Mouse (Mus musculus): ENCODE measurements at regions not wholly inside any gene's neighbourhood (a gene's known extent, or its start where the extent isn't known, plus 50 kb on each side); places are given as distances from the start of the nearest gene placed in this dataset.
A peak's percentile ranks its signal among the peaks of the same experiment; 100 is the strongest.

GRCm38 (mm10) chr1:76050264-76050663 lies 504.2 kb downstream of the Slc4a3 start:
- H3K27ac ChIP-seq = no peak overlapping the region
- H3K36me3 ChIP-seq (replicated peaks) = no peaks in the 10 kb centered on the region
- no peaks in the 10 kb centered on the region for H3K27me3 ChIP-seq (ENCODE audit: poor library complexity, severe bottlenecking)
- peaks cover 12% of the 10 kb centered on the region for H3K4me1 ChIP-seq
- H3K9me3 ChIP-seq = no peaks in the 10 kb centered on the region
- no peak for DNase-seq (ENCODE audit: extremely low spot score, low spot score)
- no peak overlapping the region for H3K4me3 ChIP-seq
- 86% methylated on average over 1 of the region's 1 CpGs for WGBS

- Histone ChIP-seq H3K4me3 (no peak overlapping the region), H3K27me3 (ENCODE audit: poor library complexity, severe bottlenecking) (no peaks in the 10 kb centered on the region), H3K27ac (peak overlapping the region; percentile 56; the same call in 1 of the 2 replicates), H3K9me3 (no peaks in the 10 kb centered on the region), H3K4me1 (peaks cover 12% of the 10 kb centered on the region), H3K36me3 (replicated peaks) (no peaks in the 10 kb centered on the region)
- 64% methylated on average over 10 of the region's 10 CpGs for WGBS
- DNase-seq (ENCODE audit: extremely low spot score, low spot score) = no peak
Measured at GRCm38 (mm10) chr1:76053378-76054171, 507.5 kb downstream of the Slc4a3 start.

GRCm38 (mm10) chr1:76065783-76066182 lies 519.7 kb downstream of the Slc4a3 start:
- H3K9me3 ChIP-seq = no peaks in the 10 kb centered on the region
- peaks cover 9% of the 10 kb centered on the region for H3K4me1 ChIP-seq
- 86% methylated on average over 6 of the region's 6 CpGs for whole genome bisulfite sequencing
- DNase-seq (ENCODE audit: extremely low spot score, low spot score) = no peak
- no peak overlapping the region for H3K27ac ChIP-seq
- no peaks in the 10 kb centered on the region for H3K36me3 ChIP-seq (replicated peaks)
- H3K4me3 ChIP-seq = no peak overlapping the region
- H3K27me3 ChIP-seq (ENCODE audit: poor library complexity, severe bottlenecking) = no peaks in the 10 kb centered on the region

GRCm38 (mm10) chr1:76070831-76071321 lies 524.8 kb downstream of the Slc4a3 start:
- Histone ChIP-seq H3K36me3 (replicated peaks) (no peaks in the 10 kb centered on the region), H3K27ac (no peak overlapping the region), H3K4me3 (no peak overlapping the region), H3K9me3 (no peaks in the 10 kb centered on the region), H3K27me3 (ENCODE audit: poor library complexity, severe bottlenecking) (no peaks in the 10 kb centered on the region), H3K4me1 (peaks cover 24% of the 10 kb centered on the region)
- WGBS = 82% methylated on average over 16 of the region's 16 CpGs
- DNase-seq (ENCODE audit: extremely low spot score, low spot score) = no peak

- Histone ChIP-seq H3K27ac (peak overlapping the region; percentile 48; the same call in 1 of the 2 replicates), H3K9me3 (no peaks in the 10 kb centered on the region), H3K4me3 (no peak overlapping the region), H3K4me1 (peaks cover 40% of the 10 kb centered on the region), H3K27me3 (ENCODE audit: poor library complexity, severe bottlenecking) (no peaks in the 10 kb centered on the region), H3K36me3 (replicated peaks) (no peaks in the 10 kb centered on the region)
- 71% methylated on average over 3 of the region's 3 CpGs for WGBS
- no peak for DNase-seq (ENCODE audit: extremely low spot score, low spot score)
Measured at GRCm38 (mm10) chr1:76075213-76075612, 529.1 kb downstream of the Slc4a3 start.

GRCm38 (mm10) chr1:76075685-76076455 lies 529.8 kb downstream of the Slc4a3 start:
- peak overlapping the region; percentile 68; the same call in 1 of the 2 replicates for H3K27ac ChIP-seq
- no peak for DNase-seq (ENCODE audit: extremely low spot score, low spot score)
- H3K36me3 ChIP-seq (replicated peaks) = no peaks in the 10 kb centered on the region
- peaks cover 40% of the 10 kb centered on the region for H3K4me1 ChIP-seq
- no peaks in the 10 kb centered on the region for H3K27me3 ChIP-seq (ENCODE audit: poor library complexity, severe bottlenecking)
- H3K9me3 ChIP-seq = no peaks in the 10 kb centered on the region
- 23% methylated on average over 10 of the region's 10 CpGs for WGBS
- peak overlapping the region; percentile 14; the same call in 1 of the 2 replicates for H3K4me3 ChIP-seq

- Histone ChIP-seq H3K4me1 (peaks cover 50% of the 10 kb centered on the region), H3K36me3 (replicated peaks) (no peaks in the 10 kb centered on the region), H3K9me3 (no peaks in the 10 kb centered on the region), H3K27me3 (ENCODE audit: poor library complexity, severe bottlenecking) (no peaks in the 10 kb centered on the region), H3K4me3 (no peak overlapping the region), H3K27ac (no peak overlapping the region)
- WGBS = 76% methylated on average over 6 of the region's 6 CpGs
- DNase-seq (ENCODE audit: extremely low spot score, low spot score) = no peak
Measured at GRCm38 (mm10) chr1:76080241-76080640, 534.2 kb downstream of the Slc4a3 start.

- no peaks in the 10 kb centered on the region for H3K36me3 ChIP-seq (replicated peaks)
- no peaks in the 10 kb centered on the region for H3K27me3 ChIP-seq (ENCODE audit: poor library complexity, severe bottlenecking)
- no peaks in the 10 kb centered on the region for H3K9me3 ChIP-seq
- DNase-seq (ENCODE audit: extremely low spot score, low spot score) = no peak
- peaks cover 41% of the 10 kb centered on the region for H3K4me1 ChIP-seq
- H3K27ac ChIP-seq = peak overlapping the region; percentile 53; the same call in 1 of the 2 replicates
- no peak overlapping the region for H3K4me3 ChIP-seq
- whole genome bisulfite sequencing = 68% methylated on average over 4 of the region's 4 CpGs
Measured at GRCm38 (mm10) chr1:76081700-76082099, 535.6 kb downstream of the Slc4a3 start.

- Histone ChIP-seq H3K9me3 (no peaks in the 10 kb centered on the region), H3K4me3 (no peak overlapping the region), H3K36me3 (replicated peaks) (no peaks in the 10 kb centered on the region), H3K4me1 (peaks cover 31% of the 10 kb centered on the region), H3K27ac (no peak overlapping the region), H3K27me3 (ENCODE audit: poor library complexity, severe bottlenecking) (no peaks in the 10 kb centered on the region)
- DNase-seq (ENCODE audit: extremely low spot score, low spot score) = no peak
- WGBS = 93% methylated on average over 3 of the region's 3 CpGs
Measured at GRCm38 (mm10) chr1:76083273-76084036, 537.4 kb downstream of the Slc4a3 start.

- Histone ChIP-seq H3K27ac (no peak overlapping the region), H3K9me3 (no peaks in the 10 kb centered on the region)
- 59% methylated on average over 5 of the region's 5 CpGs for WGBS
Measured at GRCm38 (mm10) chr1:76091031-76091430, 545.0 kb downstream of the Slc4a3 start.

GRCm38 (mm10) chr1:76113281-76113680 lies 567.2 kb downstream of the Slc4a3 start:
- Histone ChIP-seq H3K36me3 (replicated peaks) (no peaks in the 10 kb centered on the region), H3K27me3 (ENCODE audit: poor library complexity, severe bottlenecking) (peaks cover 11% of the 10 kb centered on the region), H3K9me3 (no peaks in the 10 kb centered on the region), H3K27ac (no peak overlapping the region), H3K4me1 (peaks cover under 1% of the 10 kb centered on the region), H3K4me3 (no peak overlapping the region)
- WGBS = 89% methylated on average over 3 of the region's 3 CpGs
- no peak for DNase-seq (ENCODE audit: extremely low spot score, low spot score)

More at GRCm38 (mm10) chr1:76091031-76091430, 545.0 kb downstream of the Slc4a3 start:
- no peak for DNase-seq (ENCODE audit: extremely low spot score, low spot score)
- peaks cover 15% of the 10 kb centered on the region for H3K4me1 ChIP-seq
- no peaks in the 10 kb centered on the region for H3K27me3 ChIP-seq (ENCODE audit: poor library complexity, severe bottlenecking)
- H3K4me3 ChIP-seq = no peak overlapping the region
- no peaks in the 10 kb centered on the region for H3K36me3 ChIP-seq (replicated peaks)

GRCm38 (mm10) chr1:76120840-76121239 lies 574.8 kb downstream of the Slc4a3 start:
- WGBS = 27% methylated on average over 4 of the region's 4 CpGs
- H3K27ac ChIP-seq = no peak overlapping the region
- H3K4me3 ChIP-seq = no peak overlapping the region
- H3K9me3 ChIP-seq = no peaks in the 10 kb centered on the region
- H3K36me3 ChIP-seq (replicated peaks) = no peaks in the 10 kb centered on the region
- no peaks in the 10 kb centered on the region for H3K4me1 ChIP-seq
- H3K27me3 ChIP-seq (ENCODE audit: poor library complexity, severe bottlenecking) = no peaks in the 10 kb centered on the region
- no peak for DNase-seq (ENCODE audit: extremely low spot score, low spot score)

Measured in forebrain, embryonic 10.5 days (tissue).